8 mouse cellular contexts compared by ENCODE assay signal in the genomic region with DNA sequence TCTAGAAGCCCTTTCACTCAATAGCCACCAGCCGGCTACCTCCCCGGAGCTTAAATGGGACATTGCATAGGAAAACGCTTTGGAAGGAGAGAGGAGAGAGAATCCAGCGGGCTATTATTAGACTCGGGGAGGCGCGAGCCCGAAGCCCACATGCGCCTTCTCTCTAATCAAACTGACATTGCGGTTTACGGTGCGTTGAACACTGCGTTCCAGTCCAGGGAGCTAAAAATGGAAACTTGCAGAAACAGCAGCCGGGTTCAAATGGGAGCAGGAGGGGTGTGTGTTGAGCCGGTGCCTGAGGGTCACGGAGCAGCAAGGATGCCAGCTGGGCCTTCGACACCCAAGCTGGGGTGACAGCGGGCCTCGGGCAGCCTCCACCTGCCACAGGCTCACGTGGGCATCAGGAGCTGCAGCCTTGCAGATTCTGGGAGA.
DNase-seq lines count a peak whose midpoint lies in the region; ATAC-seq lines count a peak whose summit lies in the region.

No protein-coding gene starts in this region.

- H3K27ac ChIP-seq in hindbrain, embryonic 15.5 days (replicated peaks) = peak overlapping the region; percentile 21; the same call in 1 of the 2 replicates

- no peak overlapping the region for H3K9ac ChIP-seq in hindbrain, embryonic 15.5 days

- H3K9me3 ChIP-seq in hindbrain, embryonic 15.5 days = no peaks in the 10 kb centered on the region

- H3K27me3 ChIP-seq in hindbrain, embryonic 15.5 days = no peaks in the 10 kb centered on the region

- no peaks in the 10 kb centered on the region for H3K36me3 ChIP-seq in hindbrain, embryonic 15.5 days

- intact Hi-C loops in gastrocnemius, postnatal 14 days (cut with DNase I; ENCODE audit: low total_unique reads) = no loop called here
- intact Hi-C loops in left cerebral cortex, postnatal 36 days (cut with DNase I) = loop anchor here (10.0 kb wide), 1 partner anchor 106 kb away; no protein-coding TSS in a partner anchor

- peak overlapping the region; percentile 26; the same call in 1 of the 2 replicates for H3K4me2 ChIP-seq in hindbrain, embryonic 15.5 days

- no peak overlapping the region for H3K4me3 ChIP-seq in hindbrain, embryonic 15.5 days

- H3K4me1 ChIP-seq in hindbrain, embryonic 15.5 days (replicated peaks) = peaks cover 9% of the 10 kb centered on the region

- peak; percentile 92 for DNase-seq in brain, adult 2 months (ENCODE audit: low read depth, low spot score)
- peak; percentile 77 to 83 for DNase-seq in cerebellum, postnatal 36 days
- DNase-seq in gastrocnemius, postnatal 14 days = peak; percentile 76
- DNase-seq in left cerebral cortex, postnatal 36 days (ENCODE audit: low spot score in 2 of 2) = peak; percentile 58 to 63
- DNase-seq in adipocyte (ENCODE audit: low spot score) = no peak
- no peak for DNase-seq in thymus, postnatal 36 days
- DNase-seq in thymus, postnatal 10 days (ENCODE audit: low spot score in 2 of 2) = no peak

- ATAC-seq in hindbrain, embryonic 15.5 days (ENCODE audit: low FRiP score, low read depth) = peak; percentile 54; the same call in 1 of the 2 replicates

- WGBS in hindbrain, embryonic 15.5 days = 21% methylated on average over 20 of the region's 20 CpGs

Comparison
In these comparisons a context has a peak if more than half of its experiments do, and no peak if none do; other contexts are left out.
1. DNase-seq: peak in brain, adult 2 months (single experiment), cerebellum, postnatal 36 days (2 of 2), gastrocnemius, postnatal 14 days (single experiment) and left cerebral cortex, postnatal 36 days (2 of 2); none in adipocyte (single experiment), thymus, postnatal 36 days (0 of 2) and thymus, postnatal 10 days (0 of 2).